8 mouse cellular contexts compared by ENCODE assay signal in the genomic region with DNA sequence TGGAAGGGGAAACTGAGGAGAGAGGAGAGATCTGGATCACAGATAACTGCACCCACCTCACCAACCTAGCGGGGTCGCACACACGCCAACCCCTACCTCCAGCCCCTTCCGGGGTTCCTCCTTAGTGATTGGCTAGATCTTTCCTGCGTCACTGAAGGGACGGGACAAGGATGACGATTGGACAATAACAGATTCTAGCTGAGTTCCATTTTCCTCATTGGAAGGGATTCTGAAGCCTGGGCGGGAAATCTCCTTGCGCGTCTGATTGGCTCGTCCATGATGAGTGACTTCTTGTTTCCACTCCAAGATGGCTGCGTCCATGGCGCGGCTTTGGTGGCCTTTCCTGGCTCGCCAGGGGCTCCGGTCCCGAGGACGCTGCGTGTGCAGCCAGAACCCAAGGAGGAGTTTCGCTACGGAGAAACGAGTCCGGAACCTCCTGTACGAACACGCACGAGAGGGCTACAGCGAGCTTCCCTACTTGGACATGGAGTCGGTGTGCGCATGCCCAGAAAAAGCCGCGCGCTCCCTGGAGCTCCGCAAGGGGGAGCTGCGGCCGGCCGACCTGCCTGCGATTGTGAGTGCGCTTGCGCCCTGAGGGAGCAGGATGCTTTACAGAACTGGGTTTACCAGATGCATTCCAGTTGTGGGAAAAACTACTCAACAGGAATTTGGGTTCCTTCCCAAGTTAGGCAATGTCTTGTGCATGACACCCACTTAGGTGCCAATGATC. TPM values are rescaled to one million over a fixed set of nuclear protein-coding genes. Genes with fewer than 3 reads are reported as not detected.
A peak's percentile ranks its signal among the peaks of the same experiment; 100 is the strongest.
DNase-seq lines count a peak whose midpoint lies in the region; ATAC-seq lines count a peak whose summit lies in the region.

A gene (minus strand): TSS at position 112 of the 730 bp plus-strand sequence.
A gene (plus strand): TSS at position 284 of the 730 bp plus-strand sequence.

- no peaks in the 10 kb centered on the region for H3K9me3 ChIP-seq in hindbrain, embryonic 11.5 days (ENCODE audit: control insufficient read depth, low read length)

- peak within 1 kb of the TSS; percentile 59 for H3K4me3 ChIP-seq in hindbrain, embryonic 11.5 days (ENCODE audit: low read depth, low read length)

- H3K4me2 ChIP-seq in hindbrain, embryonic 11.5 days (replicated peaks; ENCODE audit: low read depth, low read length) = peak within 1 kb of the TSS; percentile 76

- DNase-seq in Muller cell, postnatal 12 days (ENCODE audit: inconsistent ontology term) = peak; percentile 99
- peak; percentile 97 for DNase-seq in cerebellum, adult 9-11 months
- peak; percentile 98 for DNase-seq in frontal cortex, adult 2 months (ENCODE audit: extremely low spot score in 1 of 2, low spot score in 1 of 2)
- DNase-seq in hindbrain, embryonic 11.5 days (ENCODE audit: low spot score) = peak; percentile 93
- DNase-seq in layer of hippocampus, postnatal 10 days (ENCODE audit: low spot score in 2 of 2) = peak; percentile 96 to 97
- DNase-seq in lung, postnatal 10 days = peak; percentile 96
- peak; percentile 94 for DNase-seq in ovary, postnatal 36 days (ENCODE audit: low spot score)
- DNase-seq in thymus, postnatal 25 days = peak; percentile 96

- H3K4me1 ChIP-seq in hindbrain, embryonic 11.5 days (replicated peaks; ENCODE audit: control insufficient read depth, insufficient read depth, low read length) = no peaks in the 10 kb centered on the region

- H3K27me3 ChIP-seq in hindbrain, embryonic 11.5 days (ENCODE audit: control insufficient read depth, insufficient read depth, low read length) = no peaks in the 10 kb centered on the region

- no peak within 1 kb of the TSS; the same call in 1 of the 2 replicates for H3K27ac ChIP-seq in hindbrain, embryonic 11.5 days (ENCODE audit: low read depth, low read length)

- no peaks in the 10 kb centered on the region; the same call in 1 of the 2 replicates for H3K36me3 ChIP-seq in hindbrain, embryonic 11.5 days (ENCODE audit: control insufficient read depth, insufficient read depth, low read length)

- WGBS in hindbrain, embryonic 11.5 days = under 1% methylated on average over 39 of the region's 39 CpGs

- ATAC-seq in hindbrain, embryonic 11.5 days (ENCODE audit: low FRiP score) = peak; percentile 99

- peak within 1 kb of the TSS; percentile 76 for H3K9ac ChIP-seq in hindbrain, embryonic 11.5 days (ENCODE audit: low read depth, low read length)

RNA-seq across cellular contexts. Expression of the first gene that starts in this region (rescaled TPM):
- 92.4 and 109 TPM in 2 replicates for polyA plus RNA-seq in frontal cortex, adult 2 months (2012; rRNA removed)
- polyA plus RNA-seq in hindbrain, embryonic 11.5 days (2014; fragmentation: Nextera tagmentation; extraction: Ambion mirVana) = 131 and 132 TPM in 2 replicates
- 10 to 100 TPM; 45.7 to 52.1 TPM for total RNA-seq in layer of hippocampus, postnatal 10 days (2021)

RNA-seq across cellular contexts. Expression of the second gene that starts in this region (rescaled TPM):
- polyA plus RNA-seq in frontal cortex, adult 2 months (2012; rRNA removed) = 15.4 and 18.0 TPM in 2 replicates
- polyA plus RNA-seq in hindbrain, embryonic 11.5 days (2014; fragmentation: Nextera tagmentation; extraction: Ambion mirVana) = 27.2 and 27.7 TPM in 2 replicates
- 10 to 100 TPM; 14.1 to 17.2 TPM for total RNA-seq in layer of hippocampus, postnatal 10 days (2021)
